Mouse (Mus musculus) ovary, postnatal 36 days (tissue): ENCODE measurements at regions not wholly inside any gene's neighbourhood (a gene's known extent, or its start where the extent isn't known, plus 50 kb on each side); places are given as distances from the start of the nearest gene placed in this dataset.

Experiments used
- DNase-seq: peaks from one replicate; pipeline ENCODE4 v3.0.0; 2022; ENCODE audit warnings: low spot score, mixed read lengths

DNA sequence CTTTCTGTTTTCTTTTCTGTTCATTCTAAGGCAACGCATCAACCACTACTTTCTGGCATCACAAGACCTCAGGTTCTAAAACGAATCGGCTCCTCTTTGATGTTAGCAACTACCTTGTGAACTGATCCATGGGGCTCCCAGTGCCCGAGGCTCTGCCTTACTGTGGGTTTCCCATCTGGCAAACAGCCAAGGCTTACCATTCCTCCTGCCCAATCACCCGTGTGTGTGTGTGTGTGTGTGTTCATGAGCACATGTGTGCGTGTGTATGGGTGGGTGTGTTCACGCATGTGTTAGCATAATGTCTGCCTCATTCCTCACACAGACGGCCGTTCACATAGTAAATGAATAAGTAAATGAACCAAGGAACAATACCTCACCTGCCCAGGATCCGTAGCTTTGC lies 138.3 kb upstream of the Lpp start:
- DNase-seq = no peak

DNA sequence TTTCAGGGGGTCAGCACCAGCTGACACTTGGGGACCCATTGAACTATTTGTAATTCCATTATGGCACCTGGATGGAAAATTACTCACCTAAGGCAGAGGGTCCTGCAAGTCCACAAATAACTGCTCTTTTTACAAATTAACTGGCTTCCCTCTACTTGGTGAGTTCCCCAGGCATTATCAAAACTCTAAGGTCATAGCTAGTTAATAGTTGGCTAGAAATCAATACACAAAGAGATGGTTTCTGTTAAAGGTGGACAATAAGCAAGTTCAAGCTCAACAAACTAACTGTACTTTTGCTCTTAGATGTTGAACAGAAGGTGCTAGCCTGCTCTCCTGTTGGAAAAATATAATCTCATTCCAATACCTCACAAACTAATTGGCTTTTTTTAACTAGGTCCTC lies 138.7 kb upstream of the Lpp start:
- DNase-seq = no peak

DNA sequence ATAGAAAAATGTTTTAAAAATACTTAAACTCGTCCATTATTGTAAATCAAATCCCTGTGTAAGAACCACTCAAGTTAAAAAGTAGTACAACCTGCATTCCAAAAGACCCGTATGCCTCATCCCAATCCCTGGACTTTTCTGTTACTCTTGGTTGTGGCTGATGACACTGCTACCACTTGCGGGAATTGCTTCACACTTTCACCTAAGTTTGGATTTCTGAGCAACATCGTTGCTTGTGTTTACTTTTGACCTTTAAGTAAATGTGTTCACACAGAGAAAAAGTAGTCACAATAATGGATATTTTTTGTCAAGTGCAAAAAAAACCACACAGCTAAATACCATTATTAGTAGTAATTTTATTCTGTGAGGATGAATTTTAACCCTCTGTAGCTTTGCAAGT lies 139.2 kb upstream of the Lpp start:
- no peak for DNase-seq

DNA sequence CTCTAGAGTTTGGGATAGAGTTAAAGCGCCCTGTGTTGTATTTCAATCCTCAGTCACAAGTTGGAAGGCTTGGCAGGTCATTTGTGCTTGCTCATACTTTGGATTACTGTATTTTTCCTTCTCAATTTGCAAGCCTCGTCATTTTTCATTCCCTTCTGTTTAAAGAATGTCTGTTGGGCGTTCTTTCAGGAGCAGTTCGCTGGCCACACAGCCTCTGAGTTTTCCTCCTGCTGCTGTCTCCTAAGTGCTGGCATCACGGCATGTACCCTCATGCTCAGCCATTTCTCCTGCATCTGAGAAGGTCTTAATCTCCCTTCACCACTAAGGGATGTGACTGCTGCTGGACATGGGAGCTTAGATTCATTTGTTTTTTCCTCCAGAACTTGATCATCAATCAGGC lies 146.0 kb upstream of the Lpp start:
- no peak for DNase-seq

- peak; percentile 36 for DNase-seq
Observed at GRCm38 (mm10) chr16:24238075-24238555, 155.2 kb upstream of the Lpp start.

- DNase-seq = no peak
Observed at GRCm38 (mm10) chr16:24237425-24237824, 155.9 kb upstream of the Lpp start.

- no peak for DNase-seq
Observed at GRCm38 (mm10) chr16:24237013-24237412, 156.3 kb upstream of the Lpp start.

GRCm38 (mm10) chr16:24236511-24236910 lies 156.8 kb upstream of the Lpp start:
- no peak for DNase-seq

DNA sequence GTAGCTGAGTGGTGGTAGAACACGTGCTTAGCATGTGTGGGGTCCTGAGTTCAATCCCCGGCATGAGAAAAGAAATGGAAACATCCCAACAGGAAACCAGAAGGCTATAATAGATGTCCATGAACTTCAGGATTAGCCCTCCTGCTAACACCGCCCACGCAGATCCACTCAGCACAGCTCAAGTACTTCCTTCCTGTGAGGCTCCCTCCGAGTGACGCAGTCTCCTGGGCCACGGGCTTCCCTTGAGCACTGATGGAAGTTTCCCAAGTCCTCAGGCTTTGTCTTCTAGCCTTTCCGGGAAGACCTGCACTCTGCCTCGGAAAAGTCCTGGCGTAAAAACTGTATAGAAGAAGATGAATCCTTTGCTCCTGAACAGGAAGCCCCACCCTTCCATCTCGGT lies 158.5 kb upstream of the Lpp start:
- no peak for DNase-seq

DNA sequence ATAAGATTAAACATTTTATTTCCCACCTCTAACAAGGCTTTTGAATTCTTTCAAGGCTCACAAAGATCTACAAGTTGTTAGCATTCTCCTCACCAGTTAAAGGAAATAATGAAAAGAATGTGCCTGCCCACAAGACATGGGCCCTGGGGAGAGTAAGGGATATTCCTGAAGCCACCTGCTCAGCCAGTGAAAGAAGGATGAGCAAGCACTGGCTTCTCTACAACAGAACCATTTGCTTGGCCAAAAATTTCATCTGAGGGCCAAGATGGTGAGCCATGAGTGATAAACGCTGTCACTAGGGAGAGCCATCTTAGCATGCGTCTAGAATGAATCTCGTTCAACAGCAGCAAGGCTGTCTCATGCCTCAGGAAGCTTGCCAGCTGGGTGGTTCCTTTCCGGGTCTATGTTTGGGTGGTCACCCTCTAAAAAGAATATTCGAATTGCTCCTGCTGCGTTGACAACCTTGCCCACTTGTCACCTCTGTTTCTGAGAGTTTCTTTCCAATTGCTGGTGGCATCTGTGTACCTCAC lies 161.2 kb upstream of the Lpp start:
- no peak for DNase-seq

DNA sequence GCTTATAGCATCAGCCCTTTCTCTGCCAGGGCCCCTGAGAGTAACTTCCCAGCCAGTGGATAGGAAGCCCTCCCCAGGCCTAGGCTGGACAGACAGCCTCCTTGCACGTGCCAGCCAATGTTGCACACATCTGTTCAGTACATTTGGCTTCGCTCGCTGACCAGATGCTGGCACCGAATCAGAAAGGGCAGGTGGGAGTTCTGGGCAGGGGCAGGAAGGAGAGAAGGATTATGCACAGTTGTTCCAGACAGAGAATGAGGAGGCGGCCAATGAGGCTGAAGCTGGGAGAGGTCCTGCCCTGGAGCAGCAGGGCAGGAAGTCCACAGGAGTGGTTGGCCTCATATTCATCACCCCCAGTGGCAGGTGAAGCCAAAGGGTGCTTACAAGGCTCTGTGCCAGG lies 161.8 kb upstream of the Lpp start:
- DNase-seq = no peak

GRCm38 (mm10) chr16:24229002-24229607 lies 164.2 kb upstream of the Lpp start:
- no peak for DNase-seq

DNA sequence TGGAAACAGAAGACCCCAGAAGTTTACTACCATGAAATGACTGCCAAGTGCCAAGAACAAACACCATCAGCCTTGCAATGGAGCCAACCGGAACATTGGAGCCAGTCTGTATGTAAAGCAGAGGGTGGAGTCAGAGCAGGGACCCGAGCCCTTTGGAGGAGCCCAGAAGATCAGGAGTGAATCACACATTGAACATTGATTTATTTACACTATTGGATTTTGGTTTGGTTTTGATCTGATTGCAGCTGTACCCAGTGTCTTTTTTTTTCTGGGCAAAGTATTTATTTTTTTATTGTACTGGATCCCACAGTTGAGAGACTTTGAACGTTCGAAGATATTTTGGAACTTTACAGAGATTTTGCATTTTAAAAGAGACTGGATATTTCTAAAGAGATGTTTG lies 167.4 kb upstream of the Lpp start:
- DNase-seq = no peak

GRCm38 (mm10) chr16:24225090-24225489 lies 168.2 kb upstream of the Lpp start:
- DNase-seq = no peak

- no peak for DNase-seq
Observed at GRCm38 (mm10) chr16:24223901-24224300, 169.4 kb upstream of the Lpp start.

GRCm38 (mm10) chr16:24223527-24223880 lies 169.8 kb upstream of the Lpp start:
- DNase-seq = no peak

GRCm38 (mm10) chr16:24222759-24223526 lies 170.4 kb upstream of the Lpp start:
- no peak for DNase-seq

- DNase-seq = no peak
Observed at GRCm38 (mm10) chr16:24221992-24222391, 171.3 kb upstream of the Lpp start.

DNA sequence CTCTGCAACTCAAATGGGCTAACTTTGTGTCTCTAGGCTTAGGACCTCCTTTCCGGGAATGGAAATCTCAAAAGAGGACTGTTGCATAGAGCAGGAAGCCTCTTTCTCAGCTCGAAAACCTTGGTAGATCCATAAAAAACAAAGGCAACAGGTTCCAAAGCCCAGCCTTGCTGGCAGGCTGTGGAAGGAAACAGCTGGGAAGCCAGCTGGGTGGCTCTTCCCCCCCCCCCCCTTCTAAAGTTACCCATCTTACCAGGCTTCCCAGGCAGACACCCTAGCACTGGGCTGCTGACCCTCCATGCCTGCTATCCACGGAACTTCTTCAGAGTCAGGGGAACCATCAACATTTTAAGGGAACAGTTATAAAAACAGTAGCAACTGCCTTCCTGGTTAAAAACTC lies 172.7 kb upstream of the Lpp start:
- DNase-seq = no peak

DNA sequence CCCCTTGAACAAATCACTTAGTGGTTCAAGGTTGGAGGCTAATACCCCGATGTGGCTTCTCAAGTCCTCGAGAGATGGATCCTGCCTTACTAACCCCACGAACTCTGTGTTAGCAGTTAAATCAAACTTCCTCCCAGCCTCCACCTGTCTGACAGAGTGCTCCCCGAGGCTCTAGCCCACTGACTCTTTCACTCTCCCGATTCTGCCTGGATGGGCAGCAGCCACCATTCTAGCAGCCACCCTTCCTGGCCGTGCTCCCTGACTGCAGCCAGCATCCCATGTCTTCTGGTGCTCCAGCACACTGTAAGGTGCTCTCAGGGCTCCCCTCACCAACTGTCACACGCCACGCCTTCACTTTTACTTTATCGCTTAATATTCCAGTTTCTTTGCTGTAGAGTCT lies 173.6 kb upstream of the Lpp start:
- DNase-seq = no peak

DNA sequence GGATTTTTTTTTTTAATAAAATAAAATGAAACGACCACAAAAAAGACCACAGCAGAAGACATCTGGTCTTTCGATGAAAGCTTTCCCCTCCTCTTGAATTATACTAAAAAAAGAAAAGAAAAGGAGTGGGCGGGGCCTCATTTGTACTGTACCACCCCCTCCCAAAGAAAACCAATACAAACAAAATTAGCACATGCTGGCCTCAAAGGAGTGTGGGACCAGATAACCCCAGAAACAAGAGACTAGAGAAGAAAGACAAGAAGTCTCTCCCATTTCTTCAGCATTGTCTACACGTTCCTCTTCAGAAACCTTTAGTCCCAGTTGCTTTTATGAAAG lies 174.5 kb upstream of the Lpp start:
- no peak for DNase-seq

GRCm38 (mm10) chr16:24218162-24218849 lies 175.0 kb upstream of the Lpp start:
- no peak for DNase-seq

GRCm38 (mm10) chr16:24216828-24217227 lies 176.5 kb upstream of the Lpp start:
- no peak for DNase-seq
